Mouse (Mus musculus): ENCODE measurements around the gene Atp6v0a1. TPM values are rescaled to one million over a fixed set of nuclear protein-coding genes. Genes with fewer than 3 reads are reported as not detected.

The Atp6v0a1 gene
- polyA plus RNA-seq, 1 experiment: 294 TPM

DNA sequence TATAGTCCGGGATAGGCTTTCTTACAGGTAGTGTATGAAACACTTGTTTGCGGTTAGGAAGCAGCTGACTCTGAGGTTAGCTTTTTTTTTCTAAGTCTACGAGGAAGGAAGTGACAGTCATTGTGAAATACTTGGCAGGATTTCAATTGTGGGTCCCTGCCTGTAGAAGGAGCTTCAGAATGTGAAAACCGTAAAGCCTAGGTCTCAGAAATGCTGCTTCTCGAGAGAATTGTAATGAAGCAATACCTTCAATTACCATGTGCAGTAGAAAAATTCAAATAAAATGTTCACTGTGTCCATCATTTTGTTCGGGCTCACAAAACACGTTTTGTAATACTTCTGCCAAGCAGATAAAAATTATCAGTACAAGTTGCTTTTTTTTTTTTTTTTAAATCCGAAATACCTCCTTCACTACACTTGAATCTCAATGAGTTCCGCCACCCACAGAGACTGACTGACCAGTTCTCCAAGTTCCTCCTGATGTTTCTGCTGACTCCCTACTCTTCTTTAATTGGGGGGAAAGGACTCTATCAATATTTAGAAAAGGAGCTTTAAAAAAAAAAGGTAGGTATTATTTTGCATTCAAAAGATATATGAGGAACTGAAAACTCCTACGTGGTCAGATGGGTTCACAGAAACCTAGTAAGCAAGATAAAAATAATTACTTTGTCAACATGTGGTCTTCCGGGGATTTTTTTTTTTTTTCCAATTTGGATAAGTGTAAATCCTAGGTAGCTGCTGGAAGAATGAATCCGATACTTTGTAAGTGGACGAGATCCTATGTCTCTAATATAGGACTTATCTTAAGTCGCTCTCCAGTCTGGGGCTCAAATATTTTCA lies 826 bp upstream of the Atp6v0a1 start:
- H3K4me3 ChIP-seq (replicated peaks; ENCODE audit: insufficient read depth, low read depth, low read length): peak overlapping the region; percentile 97
- TF ChIP-seq CTCF (IDR thresholded peaks at IDR 0.05; ENCODE audit: borderline replicate concordance, insufficient read depth, low read depth, low read length) (no peak), POLR2A (IDR thresholded peaks at IDR 0.05; ENCODE audit: borderline replicate concordance, insufficient read depth, low read length) (no peak)
- peak overlapping the region; percentile 84; the same call in 1 of the 2 replicates for H3K27ac ChIP-seq (ENCODE audit: insufficient read depth, low read length)
- H3K4me1 ChIP-seq (ENCODE audit: control insufficient read depth, insufficient read depth, low read length): peaks cover 2% of the 10 kb centered on the region; the same call in 1 of the 2 replicates
- no peaks in the 10 kb centered on the region; the same call in 1 of the 2 replicates for H3K27me3 ChIP-seq (ENCODE audit: control insufficient read depth, insufficient read depth, low read length)
- DNase-seq: peak in 1 of 2 experiments; percentile 24
- 54% methylated on average over 14 of the region's 14 CpGs for WGBS

DNA sequence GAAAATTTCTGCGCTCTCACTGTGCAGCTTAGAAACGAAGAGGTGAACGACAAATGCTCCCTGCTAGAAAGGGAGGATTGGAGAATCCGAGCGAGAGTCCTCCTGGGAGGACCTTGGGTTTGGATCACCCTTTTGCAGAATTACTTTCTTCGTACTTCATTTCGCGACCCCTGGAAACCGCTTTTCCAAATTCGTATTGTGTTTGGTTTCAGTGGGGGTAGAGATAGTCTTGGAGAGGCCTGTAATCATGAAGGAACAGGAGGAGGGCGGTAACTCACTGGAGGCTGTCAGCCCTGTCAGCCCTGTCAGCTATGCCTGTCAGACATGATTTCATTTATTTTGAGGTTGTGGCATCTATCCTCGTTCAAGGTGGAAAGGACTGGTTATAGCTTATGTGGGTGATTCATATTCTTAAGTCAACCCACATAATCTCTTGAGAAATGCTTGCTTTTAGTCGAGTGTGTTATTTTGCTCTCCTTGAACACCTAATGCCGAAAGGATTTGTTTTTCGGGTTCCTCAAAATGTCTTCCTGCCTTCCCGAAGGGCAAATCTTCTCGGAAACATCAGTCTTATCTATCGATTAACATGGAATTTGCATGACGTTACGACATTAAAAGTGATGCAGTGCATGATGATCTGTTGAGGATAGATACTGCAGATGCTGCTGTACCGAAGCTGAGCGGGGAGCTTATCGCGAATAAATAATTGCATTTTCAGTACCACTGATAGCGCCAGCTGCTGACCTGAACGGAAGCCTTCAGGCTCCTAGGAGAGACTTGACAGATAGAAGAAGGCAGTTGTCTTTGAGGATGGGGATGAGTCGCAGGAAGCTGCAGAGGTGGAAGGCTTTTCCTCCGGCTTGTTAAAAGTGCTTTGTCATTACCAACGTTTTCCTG lies 884 bp downstream of the Atp6v0a1 start:
- no peak for TF ChIP-seq CTCF (IDR thresholded peaks at IDR 0.05; ENCODE audit: borderline replicate concordance, insufficient read depth, low read depth, low read length)
- no peak for TF ChIP-seq POLR2A (IDR thresholded peaks at IDR 0.05; ENCODE audit: borderline replicate concordance, insufficient read depth, low read length)
- under 1% methylated on average over 29 of the region's 29 CpGs for WGBS
- peak overlapping the region; percentile 97 for H3K4me3 ChIP-seq (replicated peaks; ENCODE audit: insufficient read depth, low read depth, low read length)

GRCm38 (mm10) chr11:101011641-101012040 lies 2.4 kb downstream of the Atp6v0a1 start:
- 20% methylated on average over 6 of the region's 6 CpGs for WGBS

More for the DNA sequence above, 884 bp downstream of the Atp6v0a1 start:
- peak; percentile 34 to 61 for DNase-seq
- H3K4me1 ChIP-seq (ENCODE audit: control insufficient read depth, insufficient read depth, low read length): peaks cover 8% of the 10 kb centered on the region; the same call in 1 of the 2 replicates
- peak overlapping the region; percentile 90 for H3K27ac ChIP-seq (ENCODE audit: insufficient read depth, low read length)
- H3K27me3 ChIP-seq (ENCODE audit: control insufficient read depth, insufficient read depth, low read length): no peaks in the 10 kb centered on the region

GRCm38 (mm10) chr11:101023371-101023770 lies 14.1 kb downstream of the Atp6v0a1 start:
- peaks cover 3% of the 10 kb centered on the region for H3K4me1 ChIP-seq (ENCODE audit: control insufficient read depth, insufficient read depth, low read length)
- peak; percentile 77 to 81 for DNase-seq
- no peaks in the 10 kb centered on the region for H3K27me3 ChIP-seq (ENCODE audit: control insufficient read depth, insufficient read depth, low read length)
- no peak for TF ChIP-seq CTCF (IDR thresholded peaks at IDR 0.05; ENCODE audit: borderline replicate concordance, insufficient read depth, low read depth, low read length)
- no peak for TF ChIP-seq POLR2A (IDR thresholded peaks at IDR 0.05; ENCODE audit: borderline replicate concordance, insufficient read depth, low read length)
- 12% methylated on average over 12 of the region's 12 CpGs for WGBS
- no peak overlapping the region for H3K27ac ChIP-seq (ENCODE audit: insufficient read depth, low read length)
- no peak overlapping the region for H3K4me3 ChIP-seq (replicated peaks; ENCODE audit: insufficient read depth, low read depth, low read length)

More at GRCm38 (mm10) chr11:101011641-101012040, 2.4 kb downstream of the Atp6v0a1 start:
- peak in 1 of 2 experiments; percentile 58 for DNase-seq
- H3K27ac ChIP-seq (ENCODE audit: insufficient read depth, low read length): no peak overlapping the region
- no peaks in the 10 kb centered on the region for H3K27me3 ChIP-seq (ENCODE audit: control insufficient read depth, insufficient read depth, low read length)
- peaks cover 11% of the 10 kb centered on the region; the same call in 1 of the 2 replicates for H3K4me1 ChIP-seq (ENCODE audit: control insufficient read depth, insufficient read depth, low read length)
- peak overlapping the region; percentile 32 for H3K4me3 ChIP-seq (replicated peaks; ENCODE audit: insufficient read depth, low read depth, low read length)
- TF ChIP-seq POLR2A (IDR thresholded peaks at IDR 0.05; ENCODE audit: borderline replicate concordance, insufficient read depth, low read length) (no peak), CTCF (IDR thresholded peaks at IDR 0.05; ENCODE audit: borderline replicate concordance, insufficient read depth, low read depth, low read length) (no peak)

GRCm38 (mm10) chr11:101024001-101024400 lies 14.7 kb downstream of the Atp6v0a1 start:
- TF ChIP-seq CTCF (IDR thresholded peaks at IDR 0.05; ENCODE audit: borderline replicate concordance, insufficient read depth, low read depth, low read length): no peak
- no peak for TF ChIP-seq POLR2A (IDR thresholded peaks at IDR 0.05; ENCODE audit: borderline replicate concordance, insufficient read depth, low read length)
- H3K27me3 ChIP-seq (ENCODE audit: control insufficient read depth, insufficient read depth, low read length): no peaks in the 10 kb centered on the region
- H3K27ac ChIP-seq (ENCODE audit: insufficient read depth, low read length): no peak overlapping the region
- no peak overlapping the region for H3K4me3 ChIP-seq (replicated peaks; ENCODE audit: insufficient read depth, low read depth, low read length)
- peaks cover 3% of the 10 kb centered on the region for H3K4me1 ChIP-seq (ENCODE audit: control insufficient read depth, insufficient read depth, low read length)
- 83% methylated on average over 4 of the region's 4 CpGs for WGBS
- no peak for DNase-seq

DNA sequence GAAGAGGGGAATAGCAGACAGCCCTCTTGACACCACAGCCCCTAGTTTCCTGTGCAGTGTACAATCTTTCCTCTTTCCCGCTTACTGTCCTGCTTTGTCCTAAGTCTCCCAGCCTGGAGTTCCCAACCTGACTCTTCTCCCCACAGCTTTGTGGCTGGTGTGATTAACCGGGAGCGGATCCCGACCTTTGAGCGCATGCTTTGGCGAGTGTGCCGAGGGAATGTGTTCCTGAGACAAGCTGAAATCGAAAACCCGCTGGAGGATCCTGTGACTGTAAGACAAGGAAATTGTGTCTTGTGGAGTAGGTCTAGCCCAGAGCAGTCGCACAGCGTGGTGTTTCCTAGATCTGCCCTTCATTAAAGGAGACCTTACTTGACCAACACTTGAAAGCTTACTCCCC lies 17.9 kb downstream of the Atp6v0a1 start:
- WGBS: 89% methylated on average over 11 of the region's 11 CpGs
- no peak for TF ChIP-seq CTCF (IDR thresholded peaks at IDR 0.05; ENCODE audit: borderline replicate concordance, insufficient read depth, low read depth, low read length)
- TF ChIP-seq POLR2A (IDR thresholded peaks at IDR 0.05; ENCODE audit: borderline replicate concordance, insufficient read depth, low read length): no peak
- Histone ChIP-seq H3K27ac (ENCODE audit: insufficient read depth, low read length) (no peak overlapping the region), H3K4me3 (replicated peaks; ENCODE audit: insufficient read depth, low read depth, low read length) (no peak overlapping the region), H3K4me1 (ENCODE audit: control insufficient read depth, insufficient read depth, low read length) (peaks cover 5% of the 10 kb centered on the region), H3K27me3 (ENCODE audit: control insufficient read depth, insufficient read depth, low read length) (no peaks in the 10 kb centered on the region)
- DNase-seq: no peak

DNA sequence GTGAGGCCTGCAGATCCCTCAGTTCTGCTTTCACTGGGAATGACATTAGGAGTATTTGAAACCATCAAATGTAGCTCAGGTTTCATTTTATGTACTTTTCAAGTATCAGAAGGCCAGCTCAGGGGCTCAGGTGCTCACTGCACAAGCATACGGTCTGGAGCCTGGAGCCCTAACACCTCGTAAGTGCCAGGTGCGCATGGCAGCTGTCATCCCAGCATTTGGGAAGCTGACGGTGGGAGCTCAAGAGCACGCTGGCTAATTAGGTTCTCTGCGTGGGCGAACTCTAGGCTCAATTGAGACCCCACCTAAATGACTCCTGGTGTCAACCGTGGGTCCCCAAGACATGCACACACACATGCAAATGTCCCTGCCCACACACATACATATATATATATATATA lies 20.1 kb downstream of the Atp6v0a1 start:
- 27% methylated on average over 8 of the region's 8 CpGs for WGBS
- Histone ChIP-seq H3K4me3 (replicated peaks; ENCODE audit: insufficient read depth, low read depth, low read length) (no peak overlapping the region), H3K27me3 (ENCODE audit: control insufficient read depth, insufficient read depth, low read length) (no peaks in the 10 kb centered on the region), H3K27ac (ENCODE audit: insufficient read depth, low read length) (peak overlapping the region; percentile 43), H3K4me1 (ENCODE audit: control insufficient read depth, insufficient read depth, low read length) (peaks cover 2% of the 10 kb centered on the region; the same call in 1 of the 2 replicates)
- peak; percentile 43 to 52 for DNase-seq
- TF ChIP-seq CTCF (IDR thresholded peaks at IDR 0.05; ENCODE audit: borderline replicate concordance, insufficient read depth, low read depth, low read length) (no peak), POLR2A (IDR thresholded peaks at IDR 0.05; ENCODE audit: borderline replicate concordance, insufficient read depth, low read length) (no peak)
